Mouse (Mus musculus): ENCODE measurements around the gene Abhd2.

The Abhd2 gene

GRCm38 (mm10) chr7:79333419-79333818 is 60.4 kb downstream of the Abhd2 start:
- no peak for DNase-seq

- no peak for DNase-seq
These were observed 63.4 kb downstream of the Abhd2 start for GRCm38 (mm10) chr7:79336362-79336910.

GRCm38 (mm10) chr7:79345902-79346301 is 72.9 kb downstream of the Abhd2 start:
- DNase-seq, result peak; percentile 71

GRCm38 (mm10) chr7:79346555-79347075 is 73.6 kb downstream of the Abhd2 start:
- no peak for DNase-seq

- no peak for DNase-seq
These were observed 74.3 kb downstream of the Abhd2 start for GRCm38 (mm10) chr7:79347108-79347813.

- no peak for DNase-seq
These were observed 75.8 kb downstream of the Abhd2 start for GRCm38 (mm10) chr7:79348816-79349215.

GRCm38 (mm10) chr7:79349738-79350386 is 76.9 kb downstream of the Abhd2 start:
- peak; percentile 73 for DNase-seq

GRCm38 (mm10) chr7:79358350-79359182 is 85.6 kb downstream of the Abhd2 start:
- peak; percentile 81 for DNase-seq

GRCm38 (mm10) chr7:79359183-79359435 is 86.1 kb downstream of the Abhd2 start:
- DNase-seq, result no peak

- no peak for DNase-seq
These were observed 87.1 kb downstream of the Abhd2 start for GRCm38 (mm10) chr7:79360056-79360455.

GRCm38 (mm10) chr7:79362208-79362607 is 89.2 kb downstream of the Abhd2 start:
- no peak for DNase-seq

- no peak for DNase-seq
These were observed 89.8 kb downstream of the Abhd2 start for GRCm38 (mm10) chr7:79362830-79363229.

GRCm38 (mm10) chr7:79363370-79364043 is 90.5 kb downstream of the Abhd2 start:
- no peak for DNase-seq

- DNase-seq, result no peak
These were observed 95.7 kb downstream of the Abhd2 start for GRCm38 (mm10) chr7:79368664-79369063.

- no peak for DNase-seq
These were observed 96.4 kb downstream of the Abhd2 start for GRCm38 (mm10) chr7:79369416-79369815.

GRCm38 (mm10) chr7:79371321-79371879 is 98.4 kb downstream of the Abhd2 start:
- peak; percentile 84 for DNase-seq

- DNase-seq, result no peak
These were observed 101.0 kb downstream of the Abhd2 start for GRCm38 (mm10) chr7:79374017-79374416.

GRCm38 (mm10) chr7:79375594-79375993 is 102.6 kb downstream of the Abhd2 start:
- DNase-seq, result no peak

- no peak for DNase-seq
These were observed 103.7 kb downstream of the Abhd2 start for GRCm38 (mm10) chr7:79376516-79377275.

- no peak for DNase-seq
These were observed 113.6 kb downstream of the Abhd2 start, which contains the start of gene Rlbp1 for GRCm38 (mm10) chr7:79386422-79387133. Rlbp1 (minus strand) TSS chr7:79387048.

GRCm38 (mm10) chr7:79387140-79387539 is 114.1 kb downstream of the Abhd2 start:
- no peak for DNase-seq

Measured in liver (tissue).